Mouse (Mus musculus) natural killer cell, adult 2 months (primary cell): ENCODE measurements at regions not wholly inside any gene's neighbourhood (a gene's known extent, or its start where the extent isn't known, plus 50 kb on each side); places are given as distances from the start of the nearest gene placed in this dataset.

Experiments used
- DNase-seq, 2 experiments: peaks; one replicate each; pipeline ENCODE4 v3.0.0; 2022; ENCODE audit warnings: low spot score in 2 of 2

GRCm38 (mm10) chr13:119267608-119268300, 160.6 kb upstream of the Paip1 start:
- no peak for DNase-seq

- no peak for DNase-seq
Observed at GRCm38 (mm10) chr13:119268301-119268675, 160.1 kb upstream of the Paip1 start.

- no peak for DNase-seq
Observed at GRCm38 (mm10) chr13:119275500-119275899, 152.9 kb upstream of the Paip1 start.

- no peak for DNase-seq
Observed at GRCm38 (mm10) chr13:119277308-119277948, 151.0 kb upstream of the Paip1 start.

- no peak for DNase-seq
Observed at GRCm38 (mm10) chr13:119279449-119279848, 149.0 kb upstream of the Paip1 start.

- no peak for DNase-seq
Observed at GRCm38 (mm10) chr13:119280622-119281021, 147.8 kb upstream of the Paip1 start.

GRCm38 (mm10) chr13:119283448-119283847, 145.0 kb upstream of the Paip1 start:
- DNase-seq: peak in 1 of 2 experiments; percentile 2

GRCm38 (mm10) chr13:119309238-119309637, 119.2 kb upstream of the Paip1 start:
- no peak for DNase-seq

- no peak for DNase-seq
Observed at GRCm38 (mm10) chr13:119310013-119310412, 118.4 kb upstream of the Paip1 start.

GRCm38 (mm10) chr13:119314356-119314755, 114.0 kb upstream of the Paip1 start:
- DNase-seq: no peak

GRCm38 (mm10) chr13:119318358-119318757, 110.0 kb upstream of the Paip1 start:
- DNase-seq: no peak

GRCm38 (mm10) chr13:119325510-119325909, 102.9 kb upstream of the Paip1 start:
- DNase-seq: no peak

- no peak for DNase-seq
Observed at GRCm38 (mm10) chr13:119326877-119327625, 101.3 kb upstream of the Paip1 start.

- no peak for DNase-seq
Observed at GRCm38 (mm10) chr13:119328731-119329130, 99.7 kb upstream of the Paip1 start.

GRCm38 (mm10) chr13:119331815-119332214, 96.6 kb upstream of the Paip1 start:
- DNase-seq: no peak

GRCm38 (mm10) chr13:119333915-119334314, 94.5 kb upstream of the Paip1 start:
- DNase-seq: no peak

GRCm38 (mm10) chr13:119337861-119338260, 90.5 kb upstream of the Paip1 start:
- DNase-seq: no peak

- DNase-seq: no peak
Observed at GRCm38 (mm10) chr13:119339016-119339415, 89.4 kb upstream of the Paip1 start.

- DNase-seq: no peak
Observed at GRCm38 (mm10) chr13:119339762-119340161, 88.6 kb upstream of the Paip1 start.

GRCm38 (mm10) chr13:119341833-119342232, 86.6 kb upstream of the Paip1 start:
- no peak for DNase-seq

GRCm38 (mm10) chr13:119342761-119343160, 85.6 kb upstream of the Paip1 start:
- DNase-seq: no peak

- no peak for DNase-seq
Observed at GRCm38 (mm10) chr13:119347988-119348387, 80.4 kb upstream of the Paip1 start.

- DNase-seq: no peak
Observed at GRCm38 (mm10) chr13:119351346-119351745, 77.1 kb upstream of the Paip1 start.
